Mouse (Mus musculus) liver, embryonic 16.5 days (tissue): ENCODE measurements around the gene Kpnb1. TPM values are rescaled to one million over a fixed set of nuclear protein-coding genes. Genes with fewer than 3 reads are reported as not detected.

Experiments used
- ATAC-seq: fragments of 200-750 bp; cut with Nextera tagmentation; 2 replicates; pipeline ENCODE4 v1.8.0; 2017; ENCODE audit warnings: low read depth, mild to moderate bottlenecking, moderate number of reproducible peaks, moderate library complexity
- H3K27ac ChIP-seq: fragments of 300-500 bp; sonication (generic); 2 replicates; pipeline ENCODE4 v1.5.1; 2014; ENCODE audit warnings: mild to moderate bottlenecking, low read length
- H3K27me3 ChIP-seq: fragments of 300-500 bp; sonication (generic); 2 replicates; pipeline ENCODE4 v1.6.1; 2014; ENCODE audit warnings: low read depth, low read length, mixed read lengths; ENCODE audit not compliant: control insufficient read depth, insufficient read depth
- H3K36me3 ChIP-seq: fragments of 300-500 bp; sonication (generic); 2 replicates; pipeline ENCODE4 v1.6.1; 2014; ENCODE audit warnings: mild to moderate bottlenecking; ENCODE audit not compliant: control insufficient read depth, insufficient read depth
- H3K4me1 ChIP-seq: fragments of 300-500 bp; sonication (generic); 2 replicates; pipeline ENCODE4 v1.6.1; 2014; ENCODE audit warnings: low read depth, low read length, mixed read lengths; ENCODE audit not compliant: control insufficient read depth
- H3K4me2 ChIP-seq: fragments of 300-500 bp; sonication (generic); 2 replicates; pipeline ENCODE4 v1.6.1; 2014; ENCODE audit warnings: low read depth, low read length, mixed read lengths
- H3K4me3 ChIP-seq: fragments of 300-500 bp; sonication (generic); 2 replicates; pipeline ENCODE4 v1.5.1; 2014; ENCODE audit warnings: low read depth, mild to moderate bottlenecking, low read length
- H3K9ac ChIP-seq: fragments of 300-500 bp; sonication (generic); 2 replicates; pipeline ENCODE4 v1.6.1; 2014; ENCODE audit warnings: low read depth, low read length
- H3K9me3 ChIP-seq: fragments of 300-500 bp; sonication (generic); replicated peaks from 2 replicates; pipeline ENCODE4 v1.6.1; 2016; ENCODE audit warnings: low read length; ENCODE audit not compliant: control insufficient read depth
- WGBS: fragments of 180-500 bp; shearing (Covaris S2); extraction: QIAGEN DNeasy Blood & Tissue Kit; methylation state at CpG from one replicate; pipeline ENCODE4 v1.1.7; 2014; ENCODE audit not compliant: insufficient replicate concordance; 5-methylcytosine and 5-hydroxymethylcytosine counted together
- polyA plus RNA-seq: library from polyadenylated mRNA; unstranded; fragments of >200 nt; fragmentation: Nextera tagmentation; extraction: Ambion mirVana; gene quantifications from 2 replicates; pipeline ENCODE4 v1.2.1, GENCODE M21; 2015

The Kpnb1 gene
- polyA plus RNA-seq, 1 experiment from 2014 or later: 14.5 TPM

DNA sequence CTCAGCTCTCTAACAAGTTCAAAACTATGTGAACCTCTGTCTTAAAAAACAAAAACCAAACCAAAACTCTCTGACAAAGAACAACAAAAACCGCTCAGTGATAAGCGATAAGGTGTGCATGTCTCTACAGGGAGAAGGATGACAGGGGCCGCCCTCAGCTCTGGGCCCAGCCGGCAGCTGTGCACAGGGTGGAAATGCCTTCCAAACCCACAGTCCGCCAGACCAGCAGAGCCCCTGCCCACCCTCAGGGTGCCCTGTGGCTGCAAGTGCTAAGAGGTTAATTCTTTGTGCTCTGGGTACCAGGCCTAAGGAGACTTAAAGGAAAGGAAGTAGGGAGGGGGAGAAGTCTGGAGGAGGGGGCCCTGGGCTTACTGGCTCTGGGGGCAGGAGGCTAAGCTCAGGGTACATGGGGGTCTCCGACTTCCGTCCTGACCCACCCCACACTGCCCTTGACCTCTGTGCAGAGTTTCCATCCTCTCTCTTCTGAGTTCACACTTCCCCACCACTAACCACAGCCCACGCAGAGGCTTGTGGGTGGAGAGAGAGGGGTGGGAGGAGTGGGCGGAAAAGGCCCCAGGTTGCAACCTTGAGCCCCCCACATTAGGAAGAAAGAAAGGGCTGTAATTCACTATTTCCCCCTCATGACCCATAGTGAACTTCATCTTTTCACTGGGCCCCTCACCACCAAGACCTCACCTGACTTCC is 44.3 kb downstream of the Kpnb1 start:
- Histone ChIP-seq H3K27me3 (peaks cover 8% of the 10 kb centered on the region), H3K4me3 (no peak overlapping the region), H3K9me3 (no peaks in the 10 kb centered on the region), H3K4me2 (no peak overlapping the region), H3K9ac (no peak overlapping the region), H3K36me3 (no peaks in the 10 kb centered on the region), H3K4me1 (no peaks in the 10 kb centered on the region; the same call in 1 of the 2 replicates), H3K27ac (no peak overlapping the region)
- WGBS: 42% methylated on average over 9 of the region's 9 CpGs
- ATAC-seq: no peak

DNA sequence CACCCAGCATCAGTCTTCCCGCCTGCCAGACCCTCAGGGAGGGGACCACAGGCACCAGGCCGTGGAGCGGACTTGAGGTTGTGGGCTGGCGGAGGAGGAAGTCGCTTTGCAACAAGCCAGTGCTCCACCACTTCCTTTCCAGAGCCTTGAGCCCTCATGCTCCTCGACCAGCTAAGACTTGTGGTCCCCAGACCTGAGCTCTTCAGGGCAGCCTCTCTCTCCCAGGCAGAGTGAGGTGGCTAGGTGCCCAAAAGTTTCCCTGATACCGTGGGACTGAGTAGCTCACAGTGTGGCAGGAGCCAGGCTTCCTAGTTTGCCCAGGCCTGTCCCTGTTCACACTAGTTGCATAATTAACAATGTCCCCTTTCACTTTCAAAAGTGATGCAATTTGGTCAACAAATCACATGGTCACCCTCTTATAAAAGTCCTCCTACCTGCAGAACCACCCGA is 45.5 kb downstream of the Kpnb1 start:
- peak; percentile 50 for ATAC-seq
- Histone ChIP-seq H3K4me1 (no peaks in the 10 kb centered on the region; the same call in 1 of the 2 replicates), H3K9ac (no peak overlapping the region), H3K27ac (peak overlapping the region; percentile 52; the same call in 1 of the 2 replicates), H3K4me2 (no peak overlapping the region), H3K27me3 (peaks cover 5% of the 10 kb centered on the region), H3K4me3 (no peak overlapping the region), H3K9me3 (no peaks in the 10 kb centered on the region), H3K36me3 (no peaks in the 10 kb centered on the region)
- WGBS: 29% methylated on average over 8 of the region's 8 CpGs

DNA sequence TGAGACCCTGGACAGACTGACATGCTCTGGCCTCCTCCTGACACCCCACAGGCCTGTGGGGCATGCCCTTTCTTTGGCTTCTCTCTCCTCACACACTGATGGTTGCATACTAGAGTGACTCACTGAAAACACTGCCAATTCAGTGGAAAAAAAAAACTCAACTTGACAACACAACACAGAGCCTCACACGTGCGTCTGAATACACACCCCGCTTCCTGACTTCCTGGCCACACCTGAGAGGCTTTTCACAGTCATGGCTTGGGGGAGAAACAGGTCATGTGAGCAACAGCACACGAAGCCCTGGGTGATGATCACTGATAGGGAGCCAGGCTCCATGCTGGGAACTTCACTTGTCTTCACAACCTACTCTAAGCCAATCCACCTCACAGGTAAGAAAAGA is 46.9 kb downstream of the Kpnb1 start:
- Histone ChIP-seq H3K9ac (no peak overlapping the region), H3K27me3 (peaks cover 5% of the 10 kb centered on the region), H3K4me2 (no peak overlapping the region), H3K36me3 (no peaks in the 10 kb centered on the region), H3K9me3 (no peaks in the 10 kb centered on the region), H3K4me1 (no peaks in the 10 kb centered on the region), H3K4me3 (no peak overlapping the region), H3K27ac (no peak overlapping the region)
- WGBS: 51% methylated on average over 4 of the region's 4 CpGs
- no peak for ATAC-seq

DNA sequence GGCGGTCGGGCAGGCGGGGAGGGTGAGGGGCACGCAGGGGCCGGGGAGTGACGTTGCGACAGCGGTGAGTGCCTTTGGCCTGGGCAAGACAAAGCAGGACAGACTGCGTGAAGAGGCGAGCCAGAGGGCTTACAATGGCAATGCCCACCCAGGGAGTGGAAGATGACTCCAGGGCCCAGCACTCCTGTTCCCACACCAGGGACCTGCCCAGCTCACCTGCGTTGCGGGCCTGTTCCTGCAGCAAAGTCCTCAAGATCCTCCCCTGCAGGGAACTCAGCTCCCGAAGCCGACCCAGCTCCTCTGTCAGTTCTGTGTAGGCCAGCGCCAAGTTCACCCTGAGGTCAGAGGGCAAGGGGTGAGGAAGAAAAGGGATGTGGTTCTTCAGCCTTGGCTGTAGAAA is 48.4 kb downstream of the Kpnb1 start:
- no peaks in the 10 kb centered on the region for H3K4me1 ChIP-seq
- WGBS: 74% methylated on average over 15 of the region's 15 CpGs
- peak overlapping the region; percentile 12; the same call in 1 of the 2 replicates for H3K4me3 ChIP-seq
- H3K9ac ChIP-seq: no peak overlapping the region
- H3K4me2 ChIP-seq: no peak overlapping the region
- no peak for ATAC-seq
- H3K27ac ChIP-seq: no peak overlapping the region
- peaks cover 5% of the 10 kb centered on the region for H3K27me3 ChIP-seq
- H3K9me3 ChIP-seq: no peaks in the 10 kb centered on the region
- H3K36me3 ChIP-seq: no peaks in the 10 kb centered on the region

DNA sequence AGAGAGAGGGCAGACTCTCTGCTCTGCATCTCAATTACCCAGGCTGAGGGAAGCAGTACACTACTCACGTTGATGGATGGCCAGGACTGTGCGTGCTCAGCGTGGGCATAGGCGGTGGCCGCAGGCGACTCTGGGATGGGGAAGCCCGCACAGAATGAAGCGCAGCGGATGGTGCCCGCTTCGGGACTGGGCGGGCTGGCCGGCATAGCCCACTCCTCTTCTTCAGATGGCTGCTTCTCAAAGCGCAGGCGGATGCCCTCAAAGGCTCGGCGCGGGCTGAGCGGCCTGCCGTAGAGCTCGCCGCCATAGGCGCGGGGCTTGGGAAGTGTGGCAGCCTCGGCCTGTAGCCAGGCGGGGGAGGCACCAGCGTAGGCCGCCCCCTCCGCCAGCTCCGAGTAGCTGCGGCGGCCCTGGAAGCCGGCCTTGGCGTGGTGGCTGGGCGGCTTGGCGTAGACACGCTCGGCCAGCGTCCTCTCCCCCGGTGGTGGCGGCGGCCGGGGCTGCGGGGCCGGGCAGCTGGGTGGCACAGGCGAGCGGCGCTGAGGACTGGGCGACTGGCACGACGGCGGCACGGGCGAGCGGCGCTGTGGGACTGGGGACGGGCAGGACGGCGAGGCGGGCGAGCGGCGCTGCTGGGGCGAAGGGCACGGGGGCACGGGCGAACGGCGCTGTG is 49.0 kb downstream of the Kpnb1 start:
- Histone ChIP-seq H3K27me3 (peaks cover 5% of the 10 kb centered on the region), H3K36me3 (no peaks in the 10 kb centered on the region), H3K4me1 (no peaks in the 10 kb centered on the region), H3K9ac (no peak overlapping the region), H3K4me2 (peak overlapping the region; percentile 38), H3K27ac (no peak overlapping the region), H3K9me3 (no peaks in the 10 kb centered on the region), H3K4me3 (peak overlapping the region; percentile 12)
- WGBS: 69% methylated on average over 66 of the region's 69 CpGs
- ATAC-seq: no peak

DNA sequence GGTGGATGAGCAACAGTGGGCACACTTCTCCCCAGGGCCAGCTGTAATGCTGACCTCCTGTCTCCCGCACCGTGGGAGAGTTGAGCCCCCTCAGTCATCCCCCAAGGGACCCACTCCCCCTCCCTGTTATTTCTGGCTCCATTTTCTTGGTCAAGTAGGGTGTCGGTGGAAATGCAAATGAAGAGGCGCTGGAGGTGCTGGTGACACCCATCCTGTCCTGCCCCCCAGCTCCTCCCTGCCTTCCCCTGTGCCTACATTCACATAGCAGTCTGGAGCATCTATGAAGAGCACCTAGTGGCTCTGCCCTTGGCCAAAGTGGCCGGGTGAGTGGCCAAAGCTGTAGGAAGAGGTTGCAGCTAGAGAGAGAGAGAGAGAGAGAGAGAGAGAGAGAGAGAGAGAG is 54.4 kb downstream of the Kpnb1 start:
- H3K4me1 ChIP-seq: no peaks in the 10 kb centered on the region
- 50% methylated on average over 5 of the region's 5 CpGs for WGBS
- H3K36me3 ChIP-seq: no peaks in the 10 kb centered on the region
- H3K4me2 ChIP-seq: no peak overlapping the region
- H3K27ac ChIP-seq: no peak overlapping the region
- ATAC-seq: no peak
- no peak overlapping the region for H3K9ac ChIP-seq
- H3K4me3 ChIP-seq: no peak overlapping the region
- no peaks in the 10 kb centered on the region for H3K9me3 ChIP-seq
- H3K27me3 ChIP-seq: peaks cover 2% of the 10 kb centered on the region; the same call in 1 of the 2 replicates

DNA sequence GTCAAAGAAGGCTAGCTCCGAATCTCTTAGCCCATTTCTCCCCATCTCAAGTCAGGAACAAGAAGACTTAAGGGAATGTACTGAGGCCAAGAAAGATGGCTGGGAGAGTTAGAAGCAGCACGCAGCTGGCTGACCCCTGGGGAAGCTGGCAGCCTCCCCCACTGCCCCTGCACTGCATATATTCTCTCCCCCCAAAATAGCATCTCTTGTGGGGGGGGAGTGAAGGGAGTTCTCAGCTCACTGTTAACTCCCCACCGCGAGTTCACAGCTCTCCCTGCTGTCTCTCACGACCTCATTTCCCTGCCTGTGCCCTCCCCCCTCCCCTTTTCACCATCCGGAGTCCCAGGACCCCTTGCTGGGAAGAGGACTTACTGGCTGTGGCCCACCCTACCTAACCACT is 55.5 kb downstream of the Kpnb1 start:
- no peaks in the 10 kb centered on the region for H3K9me3 ChIP-seq
- no peak overlapping the region for H3K4me3 ChIP-seq
- H3K4me2 ChIP-seq: no peak overlapping the region
- 23% methylated on average over 6 of the region's 6 CpGs for WGBS
- no peaks in the 10 kb centered on the region for H3K36me3 ChIP-seq
- H3K27me3 ChIP-seq: no peaks in the 10 kb centered on the region; the same call in 1 of the 2 replicates
- ATAC-seq: no peak
- no peak overlapping the region for H3K27ac ChIP-seq
- no peak overlapping the region for H3K9ac ChIP-seq
- H3K4me1 ChIP-seq: no peaks in the 10 kb centered on the region; the same call in 1 of the 2 replicates

DNA sequence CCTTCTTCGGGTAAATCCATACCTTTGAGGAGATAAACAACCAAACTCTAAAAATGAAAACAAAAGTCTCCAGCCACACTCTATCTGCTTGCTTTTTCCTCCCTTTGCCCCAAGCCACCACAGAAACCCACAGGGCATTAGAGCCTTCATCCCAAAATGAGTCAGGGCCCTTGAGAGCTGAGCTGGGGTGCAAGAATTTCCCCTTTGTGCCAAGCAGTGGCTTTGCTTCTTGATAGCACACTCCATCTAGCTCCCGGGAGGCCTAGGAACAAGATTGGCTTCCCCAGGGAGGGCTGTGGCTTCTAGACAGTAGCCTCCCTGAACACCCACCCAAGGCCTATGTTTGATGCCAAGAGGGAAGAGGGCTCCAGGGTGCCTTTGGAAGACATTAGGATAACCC is 56.0 kb downstream of the Kpnb1 start:
- Histone ChIP-seq H3K36me3 (no peaks in the 10 kb centered on the region), H3K4me2 (no peak overlapping the region), H3K27me3 (peaks cover under 1% of the 10 kb centered on the region; the same call in 1 of the 2 replicates), H3K27ac (no peak overlapping the region), H3K4me1 (peaks cover 2% of the 10 kb centered on the region; the same call in 1 of the 2 replicates), H3K4me3 (no peak overlapping the region), H3K9me3 (no peaks in the 10 kb centered on the region), H3K9ac (no peak overlapping the region)
- ATAC-seq: no peak
- WGBS: 45% methylated on average over 2 of the region's 2 CpGs

DNA sequence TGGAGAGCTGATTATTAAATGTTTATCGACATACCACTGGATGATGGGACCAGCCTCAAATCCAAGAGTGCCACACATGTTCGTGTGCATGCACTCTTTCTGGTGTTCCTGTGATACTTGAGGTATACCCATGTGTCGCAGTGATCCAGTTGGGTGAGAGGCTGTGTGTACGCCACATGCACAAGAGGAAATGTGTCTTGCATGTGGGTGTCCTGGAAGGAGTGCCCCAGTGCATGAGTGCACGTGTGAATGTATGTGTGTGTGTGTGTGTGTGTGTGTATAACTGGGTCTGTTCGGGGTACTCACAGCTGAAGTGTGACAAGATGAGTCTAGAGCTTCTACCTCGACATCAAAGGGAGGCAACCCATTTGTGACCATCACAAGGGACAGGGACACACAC is 57.4 kb downstream of the Kpnb1 start:
- Histone ChIP-seq H3K4me3 (no peak overlapping the region), H3K9ac (no peak overlapping the region), H3K36me3 (no peaks in the 10 kb centered on the region), H3K9me3 (no peaks in the 10 kb centered on the region), H3K27me3 (peaks cover 6% of the 10 kb centered on the region), H3K4me2 (no peak overlapping the region), H3K27ac (no peak overlapping the region), H3K4me1 (peaks cover 3% of the 10 kb centered on the region; the same call in 1 of the 2 replicates)
- WGBS: 56% methylated on average over 7 of the region's 7 CpGs
- no peak for ATAC-seq
